Mouse (Mus musculus) frontal cortex, postnatal 25 days (tissue): ENCODE measurements around the gene Kcnab3.

ENCODE experiments used
- DNase-seq, 2 experiments: peaks; one replicate each; pipeline ENCODE4 v3.0.0; 2022; ENCODE audit warnings: low spot score in 2 of 2

Gene Kcnab3

GRCm38 (mm10) chr11:69369990-69370816, 44.1 kb downstream of the Kcnab3 start:
- DNase-seq, result no peak

DNA sequence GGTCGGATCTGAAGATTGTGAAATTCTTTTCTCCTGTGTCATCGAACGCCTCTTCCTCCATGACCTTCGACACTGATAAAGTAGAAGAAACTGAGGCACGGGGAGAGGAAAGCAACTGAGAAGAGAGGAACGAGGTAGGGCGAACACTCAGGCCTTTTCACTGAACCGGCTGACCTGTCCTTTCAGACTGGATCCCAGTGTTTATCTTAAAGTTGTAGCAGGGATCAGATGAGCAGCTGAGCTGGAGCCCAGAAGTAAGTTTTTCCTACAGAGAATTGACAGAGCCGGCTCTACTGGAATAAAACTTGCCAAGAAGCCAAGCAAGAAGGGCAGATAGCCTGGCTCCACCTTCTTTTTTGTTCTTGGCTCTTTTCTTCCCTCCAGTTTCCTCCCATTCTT, 44.8 kb downstream of the Kcnab3 start:
- no peak for DNase-seq

DNA sequence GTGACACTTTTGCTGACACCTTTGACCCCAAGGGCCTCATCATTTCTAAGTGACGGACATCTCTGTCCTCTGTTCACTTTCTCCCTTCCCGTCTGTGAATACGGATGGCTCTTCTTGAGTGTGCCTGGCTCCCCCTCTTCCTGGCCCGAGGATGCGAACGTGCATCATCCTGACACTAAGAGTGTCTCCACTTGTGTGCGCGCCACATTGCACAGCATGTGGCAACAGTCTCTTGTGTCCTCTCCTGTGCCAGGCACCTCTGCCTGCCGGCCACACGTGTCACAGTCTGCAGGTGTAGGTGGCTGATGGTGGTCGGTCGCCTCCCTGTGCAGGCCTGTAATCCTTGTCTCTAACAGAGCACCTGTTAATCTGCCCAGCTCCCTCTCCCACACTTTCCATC, 45.5 kb downstream of the Kcnab3 start:
- no peak for DNase-seq

DNA sequence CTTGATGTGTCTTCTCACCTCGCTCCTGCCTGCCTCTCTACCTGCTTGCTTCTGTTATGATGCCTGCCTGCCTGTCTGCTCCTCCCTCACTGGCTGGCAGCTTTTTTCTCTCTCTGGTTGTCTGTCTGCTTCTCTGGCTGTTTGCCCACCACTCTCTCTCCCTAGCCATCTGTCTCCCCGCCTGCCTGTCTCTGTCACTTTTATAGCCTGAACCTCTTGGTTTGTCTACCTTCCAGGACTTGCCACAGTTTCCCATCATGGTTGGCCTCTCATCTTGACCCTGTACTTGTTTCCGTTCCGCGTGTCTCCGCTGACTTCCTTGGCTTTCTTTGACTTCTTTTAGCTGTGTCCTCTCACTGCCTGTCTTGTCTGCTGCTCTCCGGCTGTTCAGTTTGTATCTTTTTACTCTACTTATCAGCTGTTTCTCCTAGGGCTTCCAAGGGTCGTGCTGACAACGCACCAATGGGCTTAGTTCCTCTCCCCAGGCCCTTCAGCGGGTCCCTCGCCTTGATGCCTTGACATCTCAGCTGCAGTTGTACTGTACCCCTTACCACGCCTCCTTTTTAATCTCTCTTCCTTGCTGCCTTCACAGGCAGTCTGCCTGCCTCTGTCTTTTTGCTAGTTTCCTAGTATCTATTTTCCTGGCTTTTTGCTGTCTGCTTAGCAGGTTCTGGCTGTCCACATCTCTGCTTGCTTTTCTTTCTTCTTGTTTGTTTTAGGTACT, 46.2 kb downstream of the Kcnab3 start:
- DNase-seq, result peak in 1 of 2 experiments; percentile 35

DNA sequence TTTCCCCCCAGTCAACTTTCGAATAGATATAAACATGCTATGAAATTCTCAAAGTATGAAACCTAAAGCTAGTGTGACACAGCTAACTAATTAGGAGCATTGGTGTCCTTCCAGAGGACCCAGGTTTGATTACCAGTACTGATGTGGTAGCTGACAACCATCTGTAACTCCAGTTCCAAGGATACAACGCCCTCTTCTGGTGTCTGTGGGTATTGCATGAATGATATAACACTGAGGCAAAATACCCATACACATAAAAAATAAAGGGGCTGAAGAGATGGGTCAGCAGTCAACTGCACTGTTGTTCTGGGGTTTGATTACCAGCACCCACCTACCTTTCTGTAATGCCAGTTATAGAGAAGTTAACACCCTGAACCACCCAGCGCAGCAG, 46.7 kb downstream of the Kcnab3 start:
- no peak for DNase-seq

DNA sequence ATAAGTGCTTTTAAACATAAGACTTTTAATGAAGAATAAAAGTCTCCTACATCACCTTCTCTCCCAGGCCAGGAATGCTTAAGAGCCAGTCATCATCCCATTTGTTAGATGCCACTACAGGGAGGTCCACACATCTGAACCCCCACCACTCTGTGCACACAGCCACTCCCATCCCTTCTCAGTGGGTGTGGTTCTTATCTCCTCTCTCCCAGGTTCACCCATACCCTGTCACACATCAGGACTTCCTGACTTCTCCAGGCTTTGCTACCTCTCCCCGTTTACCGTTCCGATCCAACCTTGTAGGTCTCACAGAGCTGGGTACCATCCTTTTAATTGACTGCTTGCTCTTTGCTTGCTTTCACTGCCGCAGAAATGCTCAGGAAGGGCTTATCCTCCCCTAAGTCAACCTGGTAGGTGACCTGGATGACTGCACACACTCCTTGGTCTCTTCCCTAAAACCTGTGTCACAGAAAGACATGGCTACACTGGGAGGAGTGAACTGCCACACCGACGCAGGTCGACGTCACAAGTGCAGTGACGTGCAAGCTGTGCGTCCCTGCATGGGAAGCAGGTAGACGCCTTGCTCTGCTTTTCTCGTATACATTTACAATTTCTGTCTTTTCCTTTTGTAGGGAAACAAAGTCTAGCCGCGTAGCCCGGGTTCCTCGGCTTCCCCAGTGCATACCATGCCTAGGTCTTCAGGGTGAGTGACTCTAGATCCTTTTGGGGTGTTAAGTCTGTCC, 47.3 kb downstream of the Kcnab3 start:
- DNase-seq, result no peak

DNA sequence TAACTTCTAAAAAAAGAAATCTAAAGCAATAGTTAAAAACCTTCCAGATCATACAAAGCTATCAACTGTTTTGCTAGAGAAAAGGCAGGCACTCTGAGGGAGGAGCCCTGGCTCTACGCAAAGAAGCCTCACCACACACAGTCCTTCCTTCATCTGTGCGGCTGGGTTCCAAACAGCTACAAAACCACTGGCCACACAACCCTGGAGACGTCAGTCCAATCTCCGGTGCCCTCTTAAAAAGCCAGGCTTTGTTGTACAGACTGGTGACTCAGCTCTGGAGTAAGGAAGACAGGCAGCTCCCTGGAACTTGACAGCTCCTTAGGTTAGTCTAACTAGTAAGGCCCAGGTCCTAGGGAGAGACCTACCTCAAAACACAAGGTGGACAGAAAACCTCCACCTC, 49.6 kb downstream of the Kcnab3 start:
- DNase-seq, result no peak

DNA sequence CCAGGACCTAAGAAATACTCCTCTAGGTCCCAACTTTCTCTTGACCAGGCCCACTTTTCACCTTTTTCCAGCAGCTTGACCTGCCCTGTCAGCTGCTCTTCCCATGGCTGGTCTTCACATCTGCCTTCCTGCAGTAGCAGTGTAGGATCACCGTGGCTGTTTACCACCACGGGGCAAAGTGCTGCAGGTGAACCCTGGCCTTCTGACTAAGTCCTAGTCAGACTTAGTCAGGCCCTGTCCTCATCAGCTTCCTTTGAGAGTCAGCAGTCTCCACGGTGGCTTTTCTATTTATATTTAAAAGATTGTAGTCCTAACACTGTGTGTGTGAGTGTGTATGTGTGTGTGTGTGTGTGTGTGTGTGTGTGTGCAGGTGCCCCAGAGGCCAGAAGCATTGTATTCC, 51.7 kb downstream of the Kcnab3 start:
- DNase-seq, result no peak

DNA sequence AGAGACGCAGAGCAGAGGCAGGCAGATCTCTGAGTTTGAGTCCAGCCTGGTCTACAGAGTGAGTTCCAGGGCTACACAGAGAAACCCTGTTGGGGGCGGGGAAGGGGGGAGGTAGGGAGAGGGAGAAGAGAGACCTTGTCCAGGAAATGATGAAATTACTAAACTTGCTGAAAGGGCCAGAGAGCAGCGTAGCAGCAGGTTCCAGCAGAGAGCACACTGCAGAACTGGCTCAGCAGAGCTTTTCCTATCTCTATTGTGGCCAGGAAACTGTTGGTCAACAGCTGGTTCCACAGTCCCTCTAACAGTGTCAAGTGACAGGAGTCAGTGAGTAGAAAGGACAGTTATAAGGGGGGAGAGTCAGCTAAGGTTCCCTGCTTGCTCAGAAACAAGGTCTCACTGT, 53.5 kb downstream of the Kcnab3 start:
- DNase-seq, result no peak

DNA sequence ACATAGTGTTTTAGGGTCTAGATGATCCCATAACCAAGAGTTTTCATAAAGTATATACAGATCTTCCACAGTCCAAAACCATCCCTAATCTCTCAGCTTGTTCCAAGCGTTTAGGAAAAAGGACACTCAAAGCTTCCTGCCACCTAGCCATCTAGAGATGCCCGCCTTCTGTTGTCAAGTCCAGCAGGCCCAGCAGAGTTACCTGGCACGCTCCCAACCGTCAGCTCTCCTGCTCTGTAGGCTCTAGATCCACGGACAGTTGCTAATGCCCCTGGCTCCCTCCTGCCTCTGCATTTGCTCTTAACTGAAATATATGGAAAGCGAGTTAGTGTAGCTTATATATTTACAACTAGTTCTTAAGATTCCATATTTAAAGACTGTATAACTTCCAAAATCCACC, 55.3 kb downstream of the Kcnab3 start:
- DNase-seq, result no peak
